Comparison of ENCODE assay signal across 8 mouse cellular contexts in the genomic region with DNA sequence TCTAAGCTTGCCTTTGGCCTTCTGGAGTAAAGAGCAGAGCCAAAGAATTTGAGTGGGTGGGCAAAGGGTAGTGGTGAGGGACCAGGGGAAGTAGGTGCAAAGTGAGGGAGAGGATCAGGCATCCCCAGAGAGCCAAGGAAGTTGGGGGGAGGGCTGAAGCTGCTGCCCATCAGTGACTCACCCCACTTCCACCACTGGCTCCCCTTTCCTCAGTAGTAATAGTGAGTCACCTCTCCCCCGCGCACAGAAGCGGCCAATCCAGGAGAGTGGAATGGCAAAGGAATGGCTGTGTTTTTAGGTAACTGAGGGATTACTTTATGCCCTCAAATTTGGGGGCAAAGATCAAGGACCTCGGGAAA. TPM values are rescaled to one million over a fixed set of nuclear protein-coding genes. Genes with fewer than 3 reads are reported as not detected.
DNase-seq lines count a peak whose midpoint lies in the region; ATAC-seq and TF ChIP-seq lines count a peak whose summit lies in the region.

No protein-coding gene starts in this region.

- H3K27me3 ChIP-seq in forebrain, embryonic 16.5 days (replicated peaks; ENCODE audit: control insufficient read depth, insufficient read depth, low read length) = no peaks in the 10 kb centered on the region
- H3K27me3 ChIP-seq in limb, embryonic 15.5 days = no peaks in the 10 kb centered on the region

- peak; percentile 9; the same call in 1 of the 2 replicates for ATAC-seq in forebrain, embryonic 16.5 days
- ATAC-seq in limb, embryonic 15.5 days (ENCODE audit: insufficient number of reproducible peaks, low FRiP score, low TSS enrichment, low read depth) = peak; percentile 66

- peak overlapping the region; percentile 83 for H3K9ac ChIP-seq in forebrain, embryonic 16.5 days (replicated peaks; ENCODE audit: low read depth, low read length)
- no peak overlapping the region for H3K9ac ChIP-seq in limb, embryonic 15.5 days

- H3K4me2 ChIP-seq in forebrain, embryonic 16.5 days (ENCODE audit: low read length) = peak overlapping the region; percentile 99
- H3K4me2 ChIP-seq in limb, embryonic 15.5 days = peak overlapping the region; percentile 69

- DNase-seq in heart, adult 11 months = peak; percentile 98
- DNase-seq in heart, adult 8-10 months (ENCODE audit: low spot score) = no peak
- DNase-seq in Muller cell, postnatal 12 days (ENCODE audit: inconsistent ontology term) = peak; percentile 98
- DNase-seq in kidney, postnatal 4 days = no peak
- no peak for DNase-seq in retina, embryonic 14.5 days (ENCODE audit: low spot score)

- no peak for TF ChIP-seq POLR2A in olfactory bulb, adult 2 months (IDR thresholded peaks at IDR 0.05; ENCODE audit: insufficient read depth, low read depth, low read length)

- H3K27ac ChIP-seq in forebrain, embryonic 16.5 days (ENCODE audit: low read length) = no peak overlapping the region
- H3K27ac ChIP-seq in limb, embryonic 15.5 days = peak overlapping the region; percentile 98
- H3K27ac ChIP-seq in olfactory bulb, adult 2 months (ENCODE audit: insufficient read depth, low read depth, low read length) = peak overlapping the region; percentile 74

- 23% methylated on average over 4 of the region's 4 CpGs for WGBS in forebrain, embryonic 16.5 days
- 10% methylated on average over 4 of the region's 4 CpGs for WGBS in limb, embryonic 15.5 days
- 10% methylated on average over 4 of the region's 4 CpGs for WGBS in olfactory bulb, adult 2 months

- peaks cover 17% of the 10 kb centered on the region for H3K4me1 ChIP-seq in forebrain, embryonic 16.5 days (replicated peaks; ENCODE audit: control insufficient read depth, insufficient read depth, low read length)
- peaks cover 64% of the 10 kb centered on the region for H3K4me1 ChIP-seq in limb, embryonic 15.5 days
- peaks cover 37% of the 10 kb centered on the region for H3K4me1 ChIP-seq in olfactory bulb, adult 2 months (ENCODE audit: control insufficient read depth, insufficient read depth, low read length)

- TF ChIP-seq CTCF in olfactory bulb, adult 2 months (IDR thresholded peaks at IDR 0.05; ENCODE audit: insufficient read depth, low read depth, low read length) = no peak

- peak overlapping the region; percentile 85 for H3K4me3 ChIP-seq in forebrain, embryonic 16.5 days (replicated peaks; ENCODE audit: low read length)
- peak overlapping the region; percentile 82 for H3K4me3 ChIP-seq in limb, embryonic 15.5 days
- H3K4me3 ChIP-seq in olfactory bulb, adult 2 months (ENCODE audit: insufficient read depth, low read depth, low read length) = peak overlapping the region; percentile 63

- H3K36me3 ChIP-seq in forebrain, embryonic 16.5 days (ENCODE audit: control insufficient read depth, insufficient read depth) = no peaks in the 10 kb centered on the region
- peaks cover 12% of the 10 kb centered on the region for H3K36me3 ChIP-seq in limb, embryonic 15.5 days

- no peaks in the 10 kb centered on the region for H3K9me3 ChIP-seq in forebrain, embryonic 16.5 days (ENCODE audit: control insufficient read depth, low read length)
- no peaks in the 10 kb centered on the region for H3K9me3 ChIP-seq in limb, embryonic 15.5 days

RNA-seq across cellular contexts. Expression of a gene that starts 6.3 kb away (rescaled TPM):
- total RNA-seq in heart, adult 8-10 months (2022) = 100 to 1,000 TPM; 112 to 127 (median 118) TPM
- polyA plus RNA-seq in forebrain, embryonic 16.5 days (2015; fragmentation: Nextera tagmentation; extraction: Ambion mirVana) = 26.9 and 30.9 TPM in 2 replicates
- polyA plus RNA-seq in limb, embryonic 15.5 days (2015; fragmentation: Nextera tagmentation; extraction: Ambion mirVana) = 635 and 751 TPM in 2 replicates
- polyA plus RNA-seq in olfactory bulb, adult 2 months (2012; ENCODE audit: insufficient read depth, insufficient read length, low replicate concordance, missing spikeins) = not detected in 2 replicates

RNA-seq across cellular contexts. Expression of a gene that starts 28.7 kb away (rescaled TPM):
- under 1 TPM; 0.28 to 0.44 (median 0.33) TPM for total RNA-seq in heart, adult 8-10 months (2022)
- 46.1 and 47.8 TPM in 2 replicates for polyA plus RNA-seq in forebrain, embryonic 16.5 days (2015; fragmentation: Nextera tagmentation; extraction: Ambion mirVana)
- polyA plus RNA-seq in limb, embryonic 15.5 days (2015; fragmentation: Nextera tagmentation; extraction: Ambion mirVana) = 17.6 and 21.0 TPM in 2 replicates
- not detected in 2 replicates for polyA plus RNA-seq in olfactory bulb, adult 2 months (2012; ENCODE audit: insufficient read depth, insufficient read length, low replicate concordance, missing spikeins)

RNA-seq across cellular contexts. Expression of a gene that starts 42.5 kb away (rescaled TPM):
- total RNA-seq in heart, adult 8-10 months (2022) = 1 to 10 TPM; 2.6 to 4.7 (median 3.8) TPM
- 16.5 and 25.8 TPM in 2 replicates for polyA plus RNA-seq in forebrain, embryonic 16.5 days (2015; fragmentation: Nextera tagmentation; extraction: Ambion mirVana)
- 23.1 and 24.5 TPM in 2 replicates for polyA plus RNA-seq in limb, embryonic 15.5 days (2015; fragmentation: Nextera tagmentation; extraction: Ambion mirVana)
- not detected in 2 replicates for polyA plus RNA-seq in olfactory bulb, adult 2 months (2012; ENCODE audit: insufficient read depth, insufficient read length, low replicate concordance, missing spikeins)

RNA-seq across cellular contexts. Expression of a gene that starts 44.6 kb away (rescaled TPM):
- not detected for total RNA-seq in heart, adult 8-10 months (2022)
- polyA plus RNA-seq in forebrain, embryonic 16.5 days (2015; fragmentation: Nextera tagmentation; extraction: Ambion mirVana) = not detected in 2 replicates
- polyA plus RNA-seq in limb, embryonic 15.5 days (2015; fragmentation: Nextera tagmentation; extraction: Ambion mirVana) = 144 and 148 TPM in 2 replicates
- polyA plus RNA-seq in olfactory bulb, adult 2 months (2012; ENCODE audit: insufficient read depth, insufficient read length, low replicate concordance, missing spikeins) = not detected in 2 replicates

RNA-seq across cellular contexts. Expression of a gene that starts 49.4 kb away (rescaled TPM):
- total RNA-seq in heart, adult 8-10 months (2022) = 100 to 1,000 TPM; 104 to 116 (median 107) TPM
- polyA plus RNA-seq in forebrain, embryonic 16.5 days (2015; fragmentation: Nextera tagmentation; extraction: Ambion mirVana) = 149 and 193 TPM in 2 replicates
- 194 and 207 TPM in 2 replicates for polyA plus RNA-seq in limb, embryonic 15.5 days (2015; fragmentation: Nextera tagmentation; extraction: Ambion mirVana)
- 853 TPM in 1 of 2 replicates, not detected in the other for polyA plus RNA-seq in olfactory bulb, adult 2 months (2012; ENCODE audit: insufficient read depth, insufficient read length, low replicate concordance, missing spikeins)

Comparison
In these comparisons a context has a peak if more than half of its experiments do, and no peak if none do; other contexts are left out.
1. DNase-seq: peak in heart, adult 11 months (single experiment) and Muller cell, postnatal 12 days (single experiment); none in heart, adult 8-10 months (single experiment), kidney, postnatal 4 days (0 of 2) and retina, embryonic 14.5 days (single experiment).
2. RNA of a gene that starts 6.3 kb away (polyA plus RNA-seq): 635 to 751 TPM in limb, embryonic 15.5 days and 26.9 to 30.9 TPM in forebrain, embryonic 16.5 days; not detected in olfactory bulb, adult 2 months; every median in the first group is over 10 times any median in the second.
3. Peak in every context shown above with its lines, with median percentiles within 50 percentile points of each other: H3K4me3 ChIP-seq.